Mouse (Mus musculus) heart, embryonic 14.5 days (tissue): Measurements from ENCODE around the gene Fhad1. TPM values are rescaled to one million over a fixed set of nuclear protein-coding genes. Genes with fewer than 3 reads are reported as not detected.
A peak's percentile ranks its signal among the peaks of the same experiment; 100 is the strongest.

ENCODE experiments used
- ATAC-seq: fragments of 200-750 bp; cut with Nextera tagmentation; 2 replicates; pipeline ENCODE4 v1.8.0; 2017; ENCODE audit warnings: low read depth, moderate TSS enrichment; ENCODE audit not compliant: insufficient number of reproducible peaks, insufficient read depth, low FRiP score
- H3K27ac ChIP-seq, 2 experiments: fragments of 200-500 bp in 1 of 2; fragments of 300-500 bp in 1 of 2; sonication (generic) in 1 of 2; replicated peaks in 1 of 2; 2 replicates each; pipeline ENCODE4 v1.5.1; 2012 to 2014; ENCODE audit warnings: low read depth in 2 of 2, low read length in 2 of 2, control low read depth in 1 of 2, mild to moderate bottlenecking in 1 of 2, mixed read lengths in 1 of 2; ENCODE audit not compliant: control insufficient read depth in 1 of 2, insufficient read depth in 1 of 2
- H3K27me3 ChIP-seq: fragments of 300-500 bp; sonication (generic); 2 replicates; pipeline ENCODE4 v1.6.1; 2014; ENCODE audit warnings: mild to moderate bottlenecking, low read length, control low read depth; ENCODE audit not compliant: control insufficient read depth, insufficient read depth
- H3K36me3 ChIP-seq: fragments of 300-500 bp; sonication (generic); 2 replicates; pipeline ENCODE4 v1.6.1; 2014; ENCODE audit warnings: mild to moderate bottlenecking, control low read depth, low read length, mixed read lengths; ENCODE audit not compliant: control insufficient read depth, insufficient read depth
- H3K4me1 ChIP-seq, 2 experiments: fragments of 200-500 bp in 1 of 2; fragments of 300-500 bp in 1 of 2; sonication (generic) in 1 of 2; 2 replicates each; pipeline ENCODE4 v1.6.1; 2012 to 2014; ENCODE audit warnings: low read length in 2 of 2, control low read depth in 1 of 2, mixed read lengths in 1 of 2; ENCODE audit not compliant: control insufficient read depth in 2 of 2, insufficient read depth in 2 of 2
- H3K4me2 ChIP-seq: fragments of 300-500 bp; sonication (generic); 2 replicates; pipeline ENCODE4 v1.6.1; 2014; ENCODE audit warnings: mild to moderate bottlenecking, low read length
- H3K4me3 ChIP-seq, 2 experiments: fragments of 200-500 bp in 1 of 2; fragments of 300-500 bp in 1 of 2; sonication (generic) in 1 of 2; 2 replicates each; pipeline ENCODE4 v1.5.1; 2012 to 2014; ENCODE audit warnings: low read length in 2 of 2, mild to moderate bottlenecking in 2 of 2, control low read depth in 1 of 2, low read depth in 1 of 2, moderate library complexity in 1 of 2; ENCODE audit not compliant: control insufficient read depth in 1 of 2, insufficient read depth in 1 of 2
- H3K9ac ChIP-seq: fragments of 300-500 bp; sonication (generic); 2 replicates; pipeline ENCODE4 v1.6.1; 2014; ENCODE audit warnings: mild to moderate bottlenecking, low read length
- H3K9me3 ChIP-seq: fragments of 300-500 bp; sonication (generic); 2 replicates; pipeline ENCODE4 v1.6.1; 2016; ENCODE audit warnings: low read length, control low read depth; ENCODE audit not compliant: control insufficient read depth
- WGBS: fragments of 180-500 bp; shearing (Covaris S2); extraction: QIAGEN DNeasy Blood & Tissue Kit; methylation state at CpG from one replicate; pipeline ENCODE4 v1.1.7; 2014; 5-methylcytosine and 5-hydroxymethylcytosine counted together
- polyA plus RNA-seq: library from polyadenylated mRNA; unstranded; fragments of >200 nt; fragmentation: Nextera tagmentation; extraction: Ambion mirVana; gene quantifications from 2 replicates; pipeline ENCODE4 v1.2.1, GENCODE M21; 2014

The Fhad1 gene
- polyA plus RNA-seq, 1 experiment from 2014 or later, result 3.3 TPM

- Histone ChIP-seq H3K4me3 (no peak overlapping the region), H3K9me3 (no peaks in the 10 kb centered on the region), H3K27me3 (no peaks in the 10 kb centered on the region), H3K4me2 (no peak overlapping the region), H3K27ac (no peak overlapping the region), H3K4me1 (peaks cover 0 to 6% of the 10 kb centered on the region in 2 experiments; a peak in 1 of 4 replicates), H3K36me3 (no peaks in the 10 kb centered on the region), H3K9ac (no peak overlapping the region)
- WGBS, result 55% methylated on average over 5 of the region's 5 CpGs
- ATAC-seq, result no peak
Measured at GRCm38 (mm10) chr4:141931526-141931925, 83.4 kb downstream of the Fhad1 start.

DNA sequence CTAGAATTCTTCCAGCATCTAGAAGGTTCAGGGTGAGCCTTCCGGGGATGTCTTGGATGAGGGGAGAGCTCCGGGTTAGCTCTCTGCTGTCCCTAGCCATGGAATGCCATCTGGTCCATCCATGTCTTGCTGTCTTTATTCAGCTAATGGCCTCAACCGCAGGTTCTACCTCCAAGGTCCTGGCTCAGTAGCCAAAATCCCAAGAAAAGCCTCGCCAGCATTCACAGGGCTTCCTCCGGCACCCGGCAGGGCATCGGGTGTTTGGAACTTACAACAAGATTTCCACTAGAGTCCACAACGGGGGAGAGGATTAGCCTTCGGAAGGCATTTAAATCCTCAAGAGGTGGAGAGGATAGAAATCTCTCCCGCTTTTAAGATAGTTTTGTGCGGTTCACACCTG, 84.9 kb downstream of the Fhad1 start:
- WGBS, result 80% methylated on average over 11 of the region's 11 CpGs
- H3K9me3 ChIP-seq, result no peaks in the 10 kb centered on the region
- no peak overlapping the region for H3K4me3 ChIP-seq
- H3K4me2 ChIP-seq, result no peak overlapping the region
- H3K36me3 ChIP-seq, result no peaks in the 10 kb centered on the region
- H3K4me1 ChIP-seq, result peaks cover 0 to 6% of the 10 kb centered on the region in 2 experiments; a peak in 1 of 4 replicates
- H3K27ac ChIP-seq, result no peak overlapping the region
- no peaks in the 10 kb centered on the region for H3K27me3 ChIP-seq
- ATAC-seq, result no peak
- H3K9ac ChIP-seq, result no peak overlapping the region

DNA sequence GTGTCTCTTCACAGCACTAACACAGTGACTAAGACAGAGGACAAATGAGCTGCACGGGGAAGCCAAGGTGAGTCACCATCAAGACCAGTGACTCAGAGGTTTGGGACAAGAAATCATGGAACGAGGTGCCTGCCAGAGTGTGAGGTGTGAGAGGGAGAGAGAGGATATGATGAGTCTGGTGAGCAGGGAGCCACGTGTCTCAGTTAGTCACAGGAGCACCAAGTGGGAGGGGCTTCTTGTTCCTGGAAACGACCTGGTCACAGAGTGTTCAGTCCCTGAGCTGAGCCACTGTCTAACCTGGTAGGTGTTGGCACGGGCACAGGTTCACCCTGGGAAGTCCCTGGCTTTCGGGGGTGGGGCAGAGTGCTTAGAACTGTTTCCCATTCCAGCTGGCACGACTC, 86.0 kb downstream of the Fhad1 start:
- H3K27ac ChIP-seq, result no peak overlapping the region
- H3K36me3 ChIP-seq, result no peaks in the 10 kb centered on the region
- peaks cover 2 to 8% of the 10 kb centered on the region in 2 experiments; a peak in 3 of 4 replicates for H3K4me1 ChIP-seq
- no peak for ATAC-seq
- no peak overlapping the region for H3K4me3 ChIP-seq
- H3K27me3 ChIP-seq, result no peaks in the 10 kb centered on the region
- no peaks in the 10 kb centered on the region for H3K9me3 ChIP-seq
- H3K4me2 ChIP-seq, result no peak overlapping the region
- 58% methylated on average over 7 of the region's 7 CpGs for WGBS
- H3K9ac ChIP-seq, result no peak overlapping the region

DNA sequence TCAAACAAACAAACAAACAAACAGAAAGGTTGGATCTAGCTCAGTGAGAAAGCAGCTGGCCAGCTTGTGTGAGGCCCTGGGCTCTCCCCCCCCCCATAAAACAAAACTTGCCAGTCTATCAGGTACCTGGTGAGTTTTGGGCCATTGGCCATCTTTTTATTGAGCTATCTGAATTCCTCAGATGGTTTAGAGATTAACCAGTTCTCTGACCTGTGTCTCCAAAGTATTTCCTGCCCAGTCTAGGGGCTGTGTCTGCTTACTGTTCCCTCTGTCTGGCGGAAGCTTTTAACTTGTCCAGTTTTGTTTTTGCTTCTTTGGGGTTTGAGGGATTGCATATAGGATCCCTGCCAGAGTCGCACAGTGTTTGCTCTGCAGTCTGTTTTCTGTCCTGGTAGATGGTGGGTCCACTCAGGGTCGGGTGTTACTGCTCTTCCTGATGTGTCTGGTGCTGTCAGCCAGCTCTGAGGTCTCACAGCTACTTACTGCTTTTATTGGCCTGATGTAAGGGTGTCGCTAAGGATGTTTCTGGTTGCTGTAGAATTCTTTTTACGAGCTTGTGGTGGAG, 89.0 kb downstream of the Fhad1 start:
- Histone ChIP-seq H3K9me3 (no peaks in the 10 kb centered on the region), H3K9ac (no peak overlapping the region), H3K27me3 (no peaks in the 10 kb centered on the region), H3K4me2 (no peak overlapping the region), H3K27ac (0 out of 4 replicates have a peak overlapping the region, but pooled peaks of 1 of the 2 experiments have one; percentile 24), H3K4me3 (no peak overlapping the region), H3K36me3 (no peaks in the 10 kb centered on the region), H3K4me1 (peaks cover 12 to 14% of the 10 kb centered on the region in 2 experiments; a peak in 3 of 4 replicates)
- WGBS, result 46% methylated on average over 5 of the region's 5 CpGs
- peak; percentile 37; the same call in 1 of the 2 replicates for ATAC-seq

DNA sequence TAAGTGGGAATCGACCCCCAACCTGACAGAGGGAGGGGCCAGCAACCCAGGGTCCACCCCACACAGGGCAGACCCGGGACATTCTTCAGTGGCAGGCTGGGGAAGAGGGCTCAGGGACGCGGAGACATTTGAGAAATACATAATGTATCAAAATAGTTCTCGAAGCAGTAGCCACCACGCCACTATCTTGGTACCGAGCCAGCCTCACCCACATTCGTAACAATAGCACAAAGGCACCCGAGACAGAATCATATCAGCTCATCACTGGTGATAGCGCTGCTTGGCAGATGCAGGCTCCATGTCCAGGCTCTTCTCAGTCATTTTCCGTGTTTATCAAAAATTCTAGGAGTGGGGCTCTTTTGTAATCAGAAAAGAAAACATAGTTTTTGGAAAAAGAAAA, 90.9 kb downstream of the Fhad1 start:
- Histone ChIP-seq H3K4me1 (peaks cover 8 to 14% of the 10 kb centered on the region in 2 experiments; a peak in 3 of 4 replicates), H3K4me3 (no peak overlapping the region), H3K27ac (no peak overlapping the region), H3K9me3 (no peaks in the 10 kb centered on the region), H3K9ac (no peak overlapping the region), H3K36me3 (no peaks in the 10 kb centered on the region), H3K27me3 (no peaks in the 10 kb centered on the region), H3K4me2 (no peak overlapping the region)
- no peak for ATAC-seq
- 38% methylated on average over 11 of the region's 11 CpGs for WGBS

GRCm38 (mm10) chr4:141920391-141920790, 94.5 kb downstream of the Fhad1 start:
- no peaks in the 10 kb centered on the region for H3K36me3 ChIP-seq
- no peak overlapping the region for H3K4me2 ChIP-seq
- 84% methylated on average over 10 of the region's 10 CpGs for WGBS
- no peak overlapping the region for H3K4me3 ChIP-seq
- ATAC-seq, result no peak
- no peak overlapping the region for H3K9ac ChIP-seq
- no peak overlapping the region for H3K27ac ChIP-seq
- no peaks in the 10 kb centered on the region for H3K27me3 ChIP-seq
- no peaks in the 10 kb centered on the region for H3K9me3 ChIP-seq
- peaks cover 10 to 14% of the 10 kb centered on the region in 2 experiments; a peak in 3 of 4 replicates for H3K4me1 ChIP-seq

DNA sequence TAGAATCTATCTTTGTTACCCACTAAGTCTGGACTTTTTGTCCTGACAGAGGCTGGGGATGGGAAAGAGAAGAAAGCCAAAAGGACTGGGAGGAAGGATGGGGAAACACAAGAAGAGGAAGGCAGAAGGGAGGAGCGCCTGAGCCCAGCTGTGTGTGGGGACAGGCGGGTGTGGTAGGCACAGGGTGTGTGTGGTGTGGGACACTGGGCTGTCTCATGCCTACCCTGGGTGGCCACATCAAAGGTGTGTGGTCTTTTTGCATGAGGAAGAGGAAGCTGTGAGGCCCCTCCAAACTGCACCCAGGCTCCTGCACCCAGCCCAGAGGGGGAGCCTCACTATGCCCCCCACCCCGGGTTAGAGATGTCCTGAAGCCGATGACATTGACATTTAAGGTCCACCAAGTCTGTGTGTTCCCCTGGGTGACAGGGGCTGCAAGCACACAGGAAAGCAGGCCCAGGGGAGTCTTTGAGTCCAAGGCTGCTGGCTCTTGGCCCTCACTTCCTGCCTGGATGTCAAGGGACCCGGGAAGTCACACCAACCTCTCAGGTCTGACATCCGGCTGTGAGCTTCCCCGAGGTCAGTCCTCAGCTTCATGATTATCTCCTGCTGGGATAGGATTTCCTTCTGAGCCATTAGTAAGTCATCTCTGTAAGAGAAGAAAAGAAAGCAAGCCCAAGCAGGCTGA, 97.0 kb downstream of the Fhad1 start:
- Histone ChIP-seq H3K27ac (no peak overlapping the region), H3K9ac (no peak overlapping the region)
- 61% methylated on average over 7 of the region's 7 CpGs for WGBS

More for the DNA sequence above, 97.0 kb downstream of the Fhad1 start:
- no peaks in the 10 kb centered on the region for H3K27me3 ChIP-seq
- ATAC-seq, result no peak
- H3K9me3 ChIP-seq, result no peaks in the 10 kb centered on the region
- H3K4me1 ChIP-seq, result peaks cover 20 to 24% of the 10 kb centered on the region in 2 experiments
- H3K4me2 ChIP-seq, result no peak overlapping the region
- H3K36me3 ChIP-seq, result no peaks in the 10 kb centered on the region
- no peak overlapping the region for H3K4me3 ChIP-seq
